Mouse (Mus musculus) kidney, adult 18-20 months (tissue): ENCODE results near the gene Ciita.

Experiments
- DNase-seq: peaks from one replicate; pipeline ENCODE4 v3.0.0; 2021

Gene Ciita

GRCm38 (mm10) chr16:10565278-10565885 lies 85.5 kb downstream of the Ciita start:
- peak; percentile 65 for DNase-seq

- no peak for DNase-seq
Measured at GRCm38 (mm10) chr16:10567153-10567552, 87.3 kb downstream of the Ciita start.

- no peak for DNase-seq
Measured at GRCm38 (mm10) chr16:10569809-10570395, 90.0 kb downstream of the Ciita start.

DNA sequence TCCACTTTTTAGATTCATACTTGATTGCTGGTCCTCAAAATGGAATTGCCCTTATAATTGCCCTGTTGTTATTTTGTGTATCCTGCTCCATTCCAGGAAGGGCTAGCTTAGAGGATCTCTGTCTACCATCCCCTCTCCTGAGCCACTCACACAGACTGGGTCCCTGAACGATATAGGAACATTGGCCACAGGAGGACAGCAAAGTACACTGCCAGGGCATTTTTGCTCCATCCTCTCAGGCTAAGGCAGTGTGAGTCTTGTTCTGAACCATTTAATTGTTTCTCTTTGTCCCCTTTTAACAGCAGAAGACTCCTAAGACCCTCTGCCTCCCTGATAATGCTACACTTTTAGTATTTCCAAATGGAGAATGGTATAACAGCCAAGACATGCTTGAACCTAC lies 90.8 kb downstream of the Ciita start:
- DNase-seq: peak; percentile 65

DNA sequence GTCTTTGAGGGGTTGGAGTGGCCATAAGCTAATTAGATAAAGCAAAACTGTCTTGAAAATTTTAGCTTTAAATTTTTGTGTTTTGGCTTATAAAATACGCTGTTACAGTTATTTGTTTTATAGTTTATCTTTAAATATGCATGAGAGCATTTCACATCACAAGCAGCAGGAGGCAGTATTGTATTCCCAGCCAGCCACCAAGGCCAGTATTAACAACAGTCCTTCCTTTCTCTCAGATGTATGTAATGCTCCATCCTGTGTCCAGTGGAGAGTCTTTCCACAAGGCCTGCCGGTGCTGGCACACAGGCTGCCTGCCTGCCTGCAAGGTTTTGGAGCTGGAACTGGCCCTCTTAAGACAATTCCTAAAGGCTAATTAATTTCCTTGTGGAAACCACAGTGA lies 92.0 kb downstream of the Ciita start:
- DNase-seq: no peak

DNA sequence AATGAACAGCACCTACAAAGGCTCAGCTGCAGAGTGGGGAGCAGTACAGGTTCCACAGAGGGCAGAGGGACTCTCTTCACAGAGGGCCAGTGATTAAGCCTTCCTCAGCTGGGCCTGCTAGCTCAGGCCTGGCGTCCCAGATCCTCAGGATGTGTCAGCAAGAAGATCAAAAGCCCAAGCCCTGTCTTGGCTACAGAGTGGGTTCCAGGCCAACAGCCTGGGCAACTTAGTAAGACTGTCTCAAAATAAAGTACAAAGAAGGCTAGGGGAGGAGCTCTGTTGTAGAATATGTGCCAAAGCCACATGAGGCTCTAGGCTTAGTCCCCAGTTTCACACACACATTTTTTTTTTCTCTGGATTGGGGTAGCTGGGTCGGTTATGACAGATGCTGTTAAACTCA lies 95.1 kb downstream of the Ciita start:
- no peak for DNase-seq

DNA sequence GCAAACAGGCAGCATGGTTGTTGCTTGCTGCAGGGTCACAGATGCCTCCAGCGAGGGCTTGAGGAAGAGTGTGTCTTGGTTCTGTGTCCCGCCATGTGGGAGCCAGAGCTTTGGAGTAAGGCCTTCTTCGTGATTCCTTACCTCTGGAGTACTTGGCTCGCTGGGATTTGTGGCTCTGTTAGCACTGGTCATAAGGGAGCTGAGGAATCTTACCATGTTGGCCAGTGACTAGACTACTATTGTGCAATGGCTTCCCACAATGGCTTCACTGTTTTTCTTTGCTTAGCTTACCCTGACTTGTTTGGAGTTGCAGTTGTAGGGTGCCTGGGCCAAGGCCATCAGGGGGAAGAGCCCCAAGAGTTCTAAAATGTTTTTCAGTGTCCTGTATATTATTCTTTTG lies 96.1 kb downstream of the Ciita start:
- no peak for DNase-seq

- no peak for DNase-seq
Measured at GRCm38 (mm10) chr16:10577548-10577947, 97.7 kb downstream of the Ciita start.
